8 mouse cellular contexts compared by ENCODE assay signal in genomic region chr11:69419443-69419812, GRCm38 (mm10). TPM values are rescaled to one million over a fixed set of nuclear protein-coding genes. Genes with fewer than 3 reads are reported as not detected.
DNase-seq lines count a peak whose midpoint lies in the region; ATAC-seq and TF ChIP-seq lines count a peak whose summit lies in the region.

No protein-coding gene starts in this region.

- H3K4me3 ChIP-seq in ES-E14 (ENCODE audit: insufficient read depth in 1 of 2, low read depth in 1 of 2, low read length in 2 of 2, poor library complexity in 1 of 2, severe bottlenecking in 1 of 2) = peak overlapping the region; percentile 34 to 72; a peak in 3 of 4 replicates
- H3K4me3 ChIP-seq in hindbrain, embryonic 13.5 days = peak overlapping the region; percentile 83
- H3K4me3 ChIP-seq in liver, embryonic 12.5 days = peak overlapping the region; percentile 60
- H3K4me3 ChIP-seq in neural tube, embryonic 13.5 days = peak overlapping the region; percentile 90

- peak overlapping the region; percentile 97 for H3K4me2 ChIP-seq in hindbrain, embryonic 13.5 days
- H3K4me2 ChIP-seq in liver, embryonic 12.5 days = peak overlapping the region; percentile 100
- peak overlapping the region; percentile 96 for H3K4me2 ChIP-seq in neural tube, embryonic 13.5 days

- no peak for ATAC-seq in cerebellum, adult (ENCODE audit: insufficient number of reproducible peaks, low FRiP score, low TSS enrichment)
- peak; percentile 3; the same call in 1 of the 2 replicates for ATAC-seq in erythroid progenitor cell, adult 5-6 weeks (replicated peaks; ENCODE audit: low FRiP score, poor library complexity, severe bottlenecking)
- 0 out of 2 replicates have a peak, but pooled peaks have one; percentile 4 for ATAC-seq in hindbrain, embryonic 13.5 days (ENCODE audit: low FRiP score)
- no peak for ATAC-seq in liver, embryonic 12.5 days
- ATAC-seq in neural tube, embryonic 13.5 days (ENCODE audit: low read depth) = peak; percentile 1; the same call in 1 of the 2 replicates

- in situ Hi-C loops in ES-E14 (cut with MboI; ENCODE audit: low sequenced_read_pairs in 2 of 2, unreplicated experiment in 2 of 2) = no loop called here

- H3K9ac ChIP-seq in ES-E14 (ENCODE audit: insufficient read depth, low read depth, low read length, poor library complexity, severe bottlenecking) = peak overlapping the region; percentile 34; the same call in 1 of the 2 replicates
- H3K9ac ChIP-seq in hindbrain, embryonic 13.5 days = peak overlapping the region; percentile 58
- peak overlapping the region; percentile 63 for H3K9ac ChIP-seq in liver, embryonic 12.5 days
- peak overlapping the region; percentile 64 for H3K9ac ChIP-seq in neural tube, embryonic 13.5 days

- WGBS in hindbrain, embryonic 13.5 days = under 1% methylated on average over 19 of the region's 19 CpGs
- under 1% methylated on average over 19 of the region's 19 CpGs for WGBS in liver, embryonic 12.5 days (ENCODE audit: insufficient replicate concordance)
- WGBS in neural tube, embryonic 13.5 days = 0% methylated on average over 19 of the region's 19 CpGs

- H3K36me3 ChIP-seq in ES-E14 (ENCODE audit: control insufficient read depth, insufficient read depth, low read length, poor library complexity, severe bottlenecking) = no peaks in the 10 kb centered on the region
- H3K36me3 ChIP-seq in hindbrain, embryonic 13.5 days = no peaks in the 10 kb centered on the region
- no peaks in the 10 kb centered on the region for H3K36me3 ChIP-seq in liver, embryonic 12.5 days
- H3K36me3 ChIP-seq in neural tube, embryonic 13.5 days = no peaks in the 10 kb centered on the region

- peaks cover 6 to 22% of the 10 kb centered on the region in 2 experiments for H3K4me1 ChIP-seq in ES-E14 (ENCODE audit: control insufficient read depth in 2 of 2, insufficient read depth in 2 of 2, low read length in 2 of 2, poor library complexity in 1 of 2)
- peaks cover 56% of the 10 kb centered on the region for H3K4me1 ChIP-seq in hindbrain, embryonic 13.5 days (replicated peaks)
- H3K4me1 ChIP-seq in liver, embryonic 12.5 days = peaks cover 86% of the 10 kb centered on the region
- peaks cover 56% of the 10 kb centered on the region for H3K4me1 ChIP-seq in neural tube, embryonic 13.5 days (replicated peaks)

- H3K27ac ChIP-seq in ES-E14 (ENCODE audit: insufficient read depth, low read depth, low read length, poor library complexity, severe bottlenecking) = no peak overlapping the region; the same call in 1 of the 2 replicates
- peak overlapping the region; percentile 100 for H3K27ac ChIP-seq in hindbrain, embryonic 13.5 days
- peak overlapping the region; percentile 83 for H3K27ac ChIP-seq in liver, embryonic 12.5 days
- peak overlapping the region; percentile 100 for H3K27ac ChIP-seq in neural tube, embryonic 13.5 days (replicated peaks)

- no peaks in the 10 kb centered on the region for H3K9me3 ChIP-seq in ES-E14 (ENCODE audit: control insufficient read depth, insufficient read depth, low read depth, low read length)
- no peaks in the 10 kb centered on the region for H3K9me3 ChIP-seq in hindbrain, embryonic 13.5 days
- no peaks in the 10 kb centered on the region for H3K9me3 ChIP-seq in liver, embryonic 12.5 days (replicated peaks)
- no peaks in the 10 kb centered on the region for H3K9me3 ChIP-seq in neural tube, embryonic 13.5 days

- H3K27me3 ChIP-seq in hindbrain, embryonic 13.5 days = peaks cover 41% of the 10 kb centered on the region
- H3K27me3 ChIP-seq in liver, embryonic 12.5 days (replicated peaks) = peaks cover 50% of the 10 kb centered on the region
- H3K27me3 ChIP-seq in neural tube, embryonic 13.5 days = peaks cover 28% of the 10 kb centered on the region

- DNase-seq in cerebellum, adult 11-12 months = peak; percentile 69
- DNase-seq in ES-E14 (ENCODE audit: low read depth, low spot score) = no peak
- no peak for DNase-seq in urinary bladder, postnatal 25 days (ENCODE audit: low spot score)

TF ChIP-seq in ES-E14, 5 proteins besides CTCF, POLR2A, EP300 and RAD21:
- TF ChIP-seq MAFK (IDR thresholded peaks at IDR 0.05; ENCODE audit: insufficient read depth, low read depth, low read length) (no peak), CHD2 (IDR thresholded peaks at IDR 0.05; ENCODE audit: low read depth, low read length) (no peak), HCFC1 (IDR thresholded peaks at IDR 0.05; ENCODE audit: borderline replicate concordance, insufficient read depth, low read length) (no peak), ZNF384 (IDR thresholded peaks at IDR 0.05; ENCODE audit: low read depth, low read length) (no peak), ZC3H11A (IDR thresholded peaks at IDR 0.05; ENCODE audit: borderline replicate concordance, low read depth, low read length) (no peak)

RNA-seq across cellular contexts. Expression of gene Kdm6b, which starts 6.0 kb away (rescaled TPM):
- total RNA-seq in ES-E14 (2012; rRNA removed) = 7.9 and 9.4 TPM in 2 replicates
- 6.5 and 11.7 TPM in 2 replicates for total RNA-seq in erythroid progenitor cell, adult 5-6 weeks (2015; ENCODE audit: low replicate concordance)
- 0.64 and 1.2 TPM in 2 replicates for total RNA-seq in erythroid progenitor cell, adult 5-6 weeks (2017; ENCODE audit: low replicate concordance)
- 50.6 and 51.3 TPM in 2 replicates for polyA plus RNA-seq in hindbrain, embryonic 13.5 days (2015; fragmentation: Nextera tagmentation; extraction: Ambion mirVana)
- polyA plus RNA-seq in liver, embryonic 12.5 days (2016; fragmentation: Nextera tagmentation; extraction: Ambion mirVana) = 7.1 and 7.5 TPM in 2 replicates
- polyA plus RNA-seq in neural tube, embryonic 13.5 days (2015; fragmentation: Nextera tagmentation; extraction: Ambion mirVana) = 44.8 and 47.4 TPM in 2 replicates

RNA-seq across cellular contexts. Expression of gene Tmem88, which starts 21.4 kb away (rescaled TPM):
- 23.9 and 43.3 TPM in 2 replicates for total RNA-seq in ES-E14 (2012; rRNA removed)
- total RNA-seq in erythroid progenitor cell, adult 5-6 weeks (2015; ENCODE audit: low replicate concordance) = not detected in 2 replicates
- not detected in 2 replicates for total RNA-seq in erythroid progenitor cell, adult 5-6 weeks (2017; ENCODE audit: low replicate concordance)
- 7.1 and 8.7 TPM in 2 replicates for polyA plus RNA-seq in hindbrain, embryonic 13.5 days (2015; fragmentation: Nextera tagmentation; extraction: Ambion mirVana)
- polyA plus RNA-seq in liver, embryonic 12.5 days (2016; fragmentation: Nextera tagmentation; extraction: Ambion mirVana) = 14.4 and 15.4 TPM in 2 replicates
- polyA plus RNA-seq in neural tube, embryonic 13.5 days (2015; fragmentation: Nextera tagmentation; extraction: Ambion mirVana) = 7.8 and 8.4 TPM in 2 replicates

RNA-seq across cellular contexts. Expression of gene Cyb5d1, which starts 24.0 kb away (rescaled TPM):
- total RNA-seq in ES-E14 (2012; rRNA removed) = 18.8 and 29.0 TPM in 2 replicates
- total RNA-seq in erythroid progenitor cell, adult 5-6 weeks (2015; ENCODE audit: low replicate concordance) = 8.3 and 11.7 TPM in 2 replicates
- total RNA-seq in erythroid progenitor cell, adult 5-6 weeks (2017; ENCODE audit: low replicate concordance) = 25.7 and 32.5 TPM in 2 replicates
- polyA plus RNA-seq in hindbrain, embryonic 13.5 days (2015; fragmentation: Nextera tagmentation; extraction: Ambion mirVana) = 34.9 and 35.5 TPM in 2 replicates
- polyA plus RNA-seq in liver, embryonic 12.5 days (2016; fragmentation: Nextera tagmentation; extraction: Ambion mirVana) = 15.1 and 15.7 TPM in 2 replicates
- polyA plus RNA-seq in neural tube, embryonic 13.5 days (2015; fragmentation: Nextera tagmentation; extraction: Ambion mirVana) = 36.2 and 39.2 TPM in 2 replicates

RNA-seq across cellular contexts. Expression of gene Naa38, which starts 24.1 kb away (rescaled TPM):
- 191 and 202 TPM in 2 replicates for total RNA-seq in ES-E14 (2012; rRNA removed)
- 26.8 and 31.7 TPM in 2 replicates for total RNA-seq in erythroid progenitor cell, adult 5-6 weeks (2015; ENCODE audit: low replicate concordance)
- 21.6 and 21.9 TPM in 2 replicates for total RNA-seq in erythroid progenitor cell, adult 5-6 weeks (2017; ENCODE audit: low replicate concordance)
- polyA plus RNA-seq in hindbrain, embryonic 13.5 days (2015; fragmentation: Nextera tagmentation; extraction: Ambion mirVana) = 103 and 105 TPM in 2 replicates
- 111 and 119 TPM in 2 replicates for polyA plus RNA-seq in liver, embryonic 12.5 days (2016; fragmentation: Nextera tagmentation; extraction: Ambion mirVana)
- 112 and 117 TPM in 2 replicates for polyA plus RNA-seq in neural tube, embryonic 13.5 days (2015; fragmentation: Nextera tagmentation; extraction: Ambion mirVana)

RNA-seq across cellular contexts. Expression of gene Chd3, which starts 50.2 kb away (rescaled TPM):
- total RNA-seq in ES-E14 (2012; rRNA removed) = 21.6 and 27.0 TPM in 2 replicates
- 21.0 and 33.2 TPM in 2 replicates for total RNA-seq in erythroid progenitor cell, adult 5-6 weeks (2015; ENCODE audit: low replicate concordance)
- total RNA-seq in erythroid progenitor cell, adult 5-6 weeks (2017; ENCODE audit: low replicate concordance) = 18.9 and 19.5 TPM in 2 replicates
- polyA plus RNA-seq in hindbrain, embryonic 13.5 days (2015; fragmentation: Nextera tagmentation; extraction: Ambion mirVana) = 92.4 and 93.5 TPM in 2 replicates
- 4.7 and 6.4 TPM in 2 replicates for polyA plus RNA-seq in liver, embryonic 12.5 days (2016; fragmentation: Nextera tagmentation; extraction: Ambion mirVana)
- polyA plus RNA-seq in neural tube, embryonic 13.5 days (2015; fragmentation: Nextera tagmentation; extraction: Ambion mirVana) = 82.3 and 84.6 TPM in 2 replicates

Comparison
In these comparisons a context has a peak if more than half of its experiments do, and no peak if none do; other contexts are left out.
1. ATAC-seq: peak in erythroid progenitor cell, adult 5-6 weeks (single experiment), hindbrain, embryonic 13.5 days (single experiment) and neural tube, embryonic 13.5 days (single experiment); none in cerebellum, adult (single experiment) and liver, embryonic 12.5 days (single experiment).
2. Peak in every context shown above with its lines, with median percentiles within 50 percentile points of each other: H3K4me3 ChIP-seq, H3K9ac ChIP-seq and H3K4me2 ChIP-seq.